Mouse (Mus musculus) liver, adult 2 months (tissue): Measurements from ENCODE around the gene 6030408B16Rik.

Experiments used
- CTCF ChIP-seq: fragments of 200-500 bp; IDR thresholded peaks from 2 replicates; pipeline ENCODE4 v1.5.1; 2011; ENCODE audit warnings: low read depth, low read length, control low read depth
- POLR2A ChIP-seq: fragments of 200-500 bp; IDR thresholded peaks from 2 replicates; pipeline ENCODE4 v1.6.1; 2011; ENCODE audit warnings: low read length, control low read depth; ENCODE audit not compliant: insufficient read depth; ENCODE audit errors: extremely low read depth

- TF ChIP-seq CTCF (no peak), POLR2A (no peak)
Measured at GRCm38 (mm10) chr15:101260874-101261622, 32.0 kb upstream of the 6030408B16Rik start.
